Mouse (Mus musculus) CH12.LX (cell line): ENCODE data around the gene Uvrag. TPM values are rescaled to one million over a fixed set of nuclear protein-coding genes. Genes with fewer than 3 reads are reported as not detected.

Source experiments
- DNase-seq: peaks from one replicate; pipeline ENCODE4 v3.0.0-alpha.2; 2013; ENCODE audit errors: extremely low read depth
- H3K27ac ChIP-seq: 2 replicates; pipeline ENCODE4 v1.5.1; 2012; ENCODE audit warnings: low read depth, mild to moderate bottlenecking, control low read depth, moderate library complexity; ENCODE audit not compliant: insufficient read depth
- H3K27me3 ChIP-seq: replicated peaks from 2 replicates; pipeline ENCODE3; 2012; ENCODE audit warnings: inconsistent platforms
- H3K36me3 ChIP-seq, 2 experiments: replicated peaks in 1 of 2; 2 replicates each; pipeline versions ENCODE3 to v1.6.1; 2012; ENCODE audit warnings: inconsistent platforms in 1 of 2, low read length in 1 of 2, mild to moderate bottlenecking in 1 of 2, mixed read lengths in 1 of 2, moderate library complexity in 1 of 2; ENCODE audit not compliant: control insufficient read depth in 1 of 2, insufficient read depth in 1 of 2
- H3K4me1 ChIP-seq, 2 experiments: 2 replicates each; pipeline ENCODE4 v1.6.1; 2012; ENCODE audit warnings: inconsistent platforms in 1 of 2, moderate library complexity in 1 of 2; ENCODE audit not compliant: insufficient read depth in 2 of 2, control insufficient read depth in 1 of 2
- H3K4me2 ChIP-seq: 2 replicates; pipeline ENCODE4 v1.6.1; 2012; ENCODE audit warnings: low read depth, mild to moderate bottlenecking, control low read depth; ENCODE audit not compliant: poor library complexity, insufficient read depth, severe bottlenecking
- H3K4me3 ChIP-seq, 3 experiments: fragments of 150-350 bp in 1 of 3; sonication (generic) in 1 of 3; replicated peaks in 1 of 3; 2 replicates each; pipeline versions ENCODE3 to v1.5.1; 2011 to 2012; ENCODE audit warnings: low read depth in 2 of 3, low read length in 2 of 3, mild to moderate bottlenecking in 2 of 3, moderate library complexity in 2 of 3, control low read depth in 1 of 3, improper control_type of control experiment in 1 of 3, inconsistent platforms in 1 of 3, mixed read lengths in 1 of 3; ENCODE audit not compliant: poor library complexity in 1 of 3
- H3K79me2 ChIP-seq: replicated peaks from 2 replicates; pipeline ENCODE4 v1.6.1; 2012; ENCODE audit warnings: mild to moderate bottlenecking, moderate library complexity; ENCODE audit not compliant: control insufficient read depth, poor library complexity, insufficient read depth, severe bottlenecking; ENCODE audit errors: extremely low read depth
- H3K9ac ChIP-seq: 2 replicates; pipeline ENCODE4 v1.6.1; 2012; ENCODE audit warnings: low read depth, mild to moderate bottlenecking, control low read depth, moderate library complexity; ENCODE audit not compliant: insufficient read depth
- H3K9me3 ChIP-seq: replicated peaks from 2 replicates; pipeline ENCODE3; 2012; ENCODE audit warnings: low read length, inconsistent platforms, mixed read lengths
- BHLHE40 ChIP-seq: IDR thresholded peaks from 2 replicates; pipeline ENCODE4 v1.6.1; 2011; ENCODE audit warnings: mild to moderate bottlenecking, low read depth, low read length, improper control_type of control experiment
- CTCF ChIP-seq, 2 experiments: IDR thresholded peaks in 1 of 2; conservative IDR thresholded peaks in 1 of 2; 2 replicates each; pipeline ENCODE4 v1.5.1; 2011 to 2012; ENCODE audit warnings: low read depth in 2 of 2, low read length in 2 of 2, improper control_type of control experiment in 1 of 2, inconsistent platforms in 1 of 2, mild to moderate bottlenecking in 1 of 2, moderate library complexity in 1 of 2
- ELF1 ChIP-seq: IDR thresholded peaks from 2 replicates; pipeline ENCODE4 v1.6.1; 2014; ENCODE audit warnings: low read depth, mild to moderate bottlenecking, inconsistent platforms, low read length, improper control_type of control experiment
- EP300 ChIP-seq: IDR thresholded peaks from 2 replicates; pipeline ENCODE4 v1.6.1; 2011; ENCODE audit warnings: low read length, improper control_type of control experiment
- ETS1 ChIP-seq: conservative IDR thresholded peaks from 2 replicates; pipeline ENCODE4 v1.6.1; 2012; ENCODE audit warnings: low read depth, mild to moderate bottlenecking, inconsistent platforms, low read length, improper control_type of control experiment, moderate library complexity
- GABPA ChIP-seq: IDR thresholded peaks from 2 replicates; pipeline ENCODE4 v1.6.1; 2012; ENCODE audit warnings: low read depth, low read length, improper control_type of control experiment, inconsistent platforms; ENCODE audit not compliant: insufficient replicate concordance
- JUN ChIP-seq: IDR thresholded peaks from 2 replicates; pipeline ENCODE4 v1.6.1; 2011; ENCODE audit warnings: low read depth, mild to moderate bottlenecking, low read length, improper control_type of control experiment, moderate library complexity; ENCODE audit not compliant: insufficient read depth
- JUND ChIP-seq: conservative IDR thresholded peaks from 2 replicates; pipeline ENCODE4 v1.6.1; 2011; ENCODE audit warnings: low read depth, low read length, improper control_type of control experiment
- KAT2A ChIP-seq: IDR thresholded peaks from 2 replicates; pipeline ENCODE4 v1.6.1; 2012; ENCODE audit warnings: low read length, improper control_type of control experiment, inconsistent platforms; ENCODE audit not compliant: insufficient replicate concordance
- MAFK ChIP-seq: IDR thresholded peaks from 2 replicates; pipeline ENCODE4 v1.6.1; 2011; ENCODE audit warnings: low read length, improper control_type of control experiment; ENCODE audit not compliant: insufficient replicate concordance
- MAX ChIP-seq: IDR thresholded peaks from 2 replicates; pipeline ENCODE4 v1.6.1; 2011; ENCODE audit warnings: low read length, improper control_type of control experiment
- MEF2A ChIP-seq: IDR thresholded peaks from 2 replicates; pipeline ENCODE4 v1.6.1; 2014; ENCODE audit warnings: low read depth, mild to moderate bottlenecking, inconsistent platforms, low read length, improper control_type of control experiment, borderline replicate concordance
- MXI1 ChIP-seq: IDR thresholded peaks from 2 replicates; pipeline ENCODE4 v1.6.1; 2011; ENCODE audit warnings: mild to moderate bottlenecking, low read depth, low read length, improper control_type of control experiment
- MYC ChIP-seq: IDR thresholded peaks from 2 replicates; pipeline ENCODE4 v1.6.1; 2011; ENCODE audit warnings: low read depth, mild to moderate bottlenecking, improper control_type of control experiment, low read length
- NELFE ChIP-seq: IDR thresholded peaks from 2 replicates; pipeline ENCODE4 v1.6.1; 2011; ENCODE audit warnings: low read depth, low read length, improper control_type of control experiment
- POLR2A ChIP-seq: IDR thresholded peaks from 2 replicates; pipeline ENCODE4 v1.6.1; 2011; ENCODE audit warnings: low read depth, mild to moderate bottlenecking, improper control_type of control experiment, low read length
- POLR2AphosphoS2 ChIP-seq: IDR thresholded peaks from 2 replicates; pipeline ENCODE4 v1.6.1; 2011; ENCODE audit warnings: low read depth, low read length, improper control_type of control experiment
- RAD21 ChIP-seq: IDR thresholded peaks from 2 replicates; pipeline ENCODE4 v1.6.1; 2011; ENCODE audit warnings: low read depth, mild to moderate bottlenecking, low read length, improper control_type of control experiment, moderate library complexity
- RCOR1 ChIP-seq: conservative IDR thresholded peaks from 2 replicates; pipeline ENCODE4 v1.6.1; 2012; ENCODE audit warnings: low read depth, mild to moderate bottlenecking, inconsistent platforms, low read length, improper control_type of control experiment
- SIN3A ChIP-seq: IDR thresholded peaks from 2 replicates; pipeline ENCODE4 v1.6.1; 2012; ENCODE audit warnings: low read length, improper control_type of control experiment, inconsistent platforms
- SMC3 ChIP-seq: IDR thresholded peaks from 2 replicates; pipeline ENCODE4 v1.6.1; 2011; ENCODE audit warnings: low read depth, low read length, improper control_type of control experiment
- TBP ChIP-seq: conservative IDR thresholded peaks from 2 replicates; pipeline ENCODE4 v1.6.1; 2011; ENCODE audit warnings: low read depth, low read length, improper control_type of control experiment
- UBTF ChIP-seq: IDR thresholded peaks from 2 replicates; pipeline ENCODE4 v1.6.1; 2012; ENCODE audit warnings: low read depth, mild to moderate bottlenecking, inconsistent platforms, low read length, improper control_type of control experiment, moderate library complexity
- USF2 ChIP-seq: conservative IDR thresholded peaks from 2 replicates; pipeline ENCODE4 v1.6.1; 2011; ENCODE audit warnings: low read depth, low read length, improper control_type of control experiment
- ZKSCAN1 ChIP-seq: IDR thresholded peaks from 2 replicates; pipeline ENCODE4 v1.6.1; 2012; ENCODE audit warnings: low read depth, inconsistent platforms, low read length, improper control_type of control experiment, borderline replicate concordance
- ZMIZ1 ChIP-seq: IDR thresholded peaks from 2 replicates; pipeline ENCODE4 v1.6.1; 2012; ENCODE audit warnings: low read depth, mild to moderate bottlenecking, inconsistent platforms, low read length, improper control_type of control experiment
- ZNF384 ChIP-seq: IDR thresholded peaks from 2 replicates; pipeline ENCODE4 v1.6.1; 2012; ENCODE audit warnings: low read depth, low read length, improper control_type of control experiment, inconsistent platforms
- dilution Hi-C: fragments of 300-500 bp; cut with MboI; formaldehyde crosslinking; loops from 2 replicates; pipeline ENCODE4 v1.14.3; 2020; ENCODE audit warnings: low sequenced_read_pairs; ENCODE audit not compliant: extremely low pct_unique_long_range_greater_than_20kb, extremely low pct_ligation_motif_present
- in situ Hi-C: fragments of 300-500 bp; cut with MboI; formaldehyde crosslinking; loops from 3 replicates; pipeline ENCODE4 v1.14.3; 2019; ENCODE audit warnings: low sequenced_read_pairs, low pct_ligation_motif_present, low pct_unique_long_range_greater_than_20kb, mixed read lengths
- polyA plus RNA-seq: library from polyadenylated mRNA; unstranded; fragments of >175 nt; gene quantifications from 2 replicates; pipeline ENCODE4 v1.2.1, GENCODE M21; 2012; ENCODE audit warnings: low read depth; ENCODE audit not compliant: insufficient read length
- total RNA-seq, 2 experiments: library from RNA; depleted of rRNA; stranded (reverse); fragments of 300-350 nt in 1 of 2; fragments of >200 nt in 1 of 2; gene quantifications; 2 replicates each; pipeline ENCODE4 v1.2.3; 2012 to 2014

Uvrag gene
- total and polyA plus RNA-seq, 3 experiments: 20.6 to 47.4 (median 37.5) TPM

- Histone ChIP-seq H3K4me2 (no peak overlapping the region), H3K27me3 (no peaks in the 10 kb centered on the region), H3K9ac (no peak overlapping the region), H3K27ac (no peak overlapping the region), H3K79me2 (no peaks in the 10 kb centered on the region), H3K9me3 (no peaks in the 10 kb centered on the region), H3K4me1 (peaks cover 6 to 19% of the 10 kb centered on the region in 2 experiments), H3K36me3 (peaks cover 0 to 75% of the 10 kb centered on the region in 2 experiments), H3K4me3 (no peak overlapping the region)
- dilution Hi-C loops: no loop called here
- in situ Hi-C loops: loop anchor here (10.0 kb wide), 1 partner anchor 102 kb away; no protein-coding TSS in a partner anchor
- peak; percentile 76 for DNase-seq
- TF ChIP-seq KAT2A: no peak
- no peak for TF ChIP-seq RCOR1
- peak; percentile 71 for TF ChIP-seq MYC
- no peak for TF ChIP-seq ETS1
- 0 out of 2 replicates have a peak, but pooled peaks have one; percentile 18 for TF ChIP-seq MAX
- TF ChIP-seq GABPA: no peak
- TF ChIP-seq JUND: no peak
- TF ChIP-seq ZKSCAN1: no peak
- no peak for TF ChIP-seq POLR2A
- TF ChIP-seq SMC3: peak; percentile 86
- no peak for TF ChIP-seq MAFK
- no peak for TF ChIP-seq UBTF
- TF ChIP-seq NELFE: no peak
- no peak for TF ChIP-seq USF2
- TF ChIP-seq BHLHE40: no peak
- no peak for TF ChIP-seq TBP
- no peak for TF ChIP-seq POLR2AphosphoS2
- TF ChIP-seq JUN: no peak
- no peak for TF ChIP-seq ZMIZ1
- no peak for TF ChIP-seq SIN3A
- TF ChIP-seq EP300: no peak
- no peak for TF ChIP-seq ELF1
- TF ChIP-seq ZNF384: no peak
- TF ChIP-seq RAD21: peak; percentile 74
- TF ChIP-seq MXI1: no peak
- TF ChIP-seq CTCF (conservative IDR thresholded peaks at IDR 0.05 in 1 of 2, IDR thresholded peaks at IDR 0.05 in 1 of 2; ENCODE audit: low read depth in 2 of 2, low read length in 2 of 2): peak; percentile 71 to 85
- TF ChIP-seq MEF2A: no peak
These were observed 178.2 kb downstream of the Uvrag start for GRCm38 (mm10) chr7:98962547-98963311.
